9 mouse cellular contexts compared by ENCODE assay signal in the genomic region with DNA sequence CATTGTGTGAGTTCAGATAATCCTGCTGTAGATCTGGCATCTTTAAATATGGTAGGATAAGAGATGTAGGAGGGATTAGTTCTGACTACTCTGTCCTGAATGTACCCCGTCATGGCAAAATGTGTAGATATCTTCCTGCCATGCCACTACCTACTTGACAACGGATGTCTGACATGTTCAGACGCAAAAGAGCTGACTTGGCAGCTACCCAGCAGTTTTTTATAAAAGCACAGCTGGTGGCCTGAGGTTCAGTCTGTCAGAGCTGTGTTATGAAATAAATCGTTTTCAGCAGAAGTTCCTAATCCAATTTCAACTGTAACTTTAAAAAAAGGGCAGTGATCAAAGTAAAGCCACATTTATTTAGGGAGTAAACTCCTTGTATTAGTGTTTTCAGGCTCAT.
DNase-seq lines count a peak whose midpoint lies in the region; TF ChIP-seq lines count a peak whose summit lies in the region.
"Had no signal": no experiment of that assay in that cellular context is flagged by ENCODE, and none has a peak within 500 bp of the region (broad histone marks: within the 10 kb centered on the region; RNA-seq: fewer than 3 reads in every experiment).

No protein-coding gene starts in this region.

- TF ChIP-seq EP300 in heart, adult 2 months (IDR thresholded peaks at IDR 0.05; ENCODE audit: insufficient read depth, low read depth, low read length) = 0 out of 2 replicates have a peak, but pooled peaks have one; percentile 54

- no peaks in the 10 kb centered on the region for H3K27me3 ChIP-seq in cerebellum, adult 2 months (ENCODE audit: control insufficient read depth, insufficient read depth, low read length)
- no peaks in the 10 kb centered on the region for H3K27me3 ChIP-seq in spleen, adult 2 months (ENCODE audit: control insufficient read depth, insufficient read depth, low read length)
- H3K27me3 ChIP-seq in heart, adult 2 months (ENCODE audit: control insufficient read depth, insufficient read depth, low read length) = no peaks in the 10 kb centered on the region
- H3K27me3 ChIP-seq: midbrain, embryonic 12.5 days had no signal

- H3K27ac ChIP-seq in cerebellum, adult 2 months (ENCODE audit: insufficient read depth, low read length) = no peak overlapping the region
- no peak overlapping the region for H3K27ac ChIP-seq in spleen, adult 2 months (ENCODE audit: insufficient read depth, low read length)
- H3K27ac ChIP-seq in heart, adult 2 months = peak overlapping the region; percentile 48
- H3K27ac ChIP-seq in left cerebral cortex, adult 2 months = no peak overlapping the region
- H3K27ac ChIP-seq: midbrain, embryonic 12.5 days had no signal

- under 1% methylated on average over 4 of the region's 4 CpGs for WGBS in cerebellum, adult 2 months
- WGBS in spleen, adult 2 months = 4% methylated on average over 4 of the region's 4 CpGs
- WGBS in heart, adult 2 months = 2% methylated on average over 4 of the region's 4 CpGs

- H3K36me3 ChIP-seq in spleen, adult 2 months (ENCODE audit: control insufficient read depth, insufficient read depth, low read length) = no peaks in the 10 kb centered on the region
- peaks cover 45% of the 10 kb centered on the region for H3K36me3 ChIP-seq in heart, adult 2 months (ENCODE audit: control insufficient read depth, insufficient read depth, low read length)
- H3K36me3 ChIP-seq: midbrain, embryonic 12.5 days had no signal

- DNase-seq in cerebellum, adult 2 months = peak; percentile 40 to 55
- no peak for DNase-seq in cerebellum, postnatal 36 days
- peak; percentile 41 to 42 for DNase-seq in spleen, adult 2 months (ENCODE audit: low read depth in 1 of 2, low spot score in 2 of 2)
- DNase-seq in spleen, adult 12 weeks (ENCODE audit: low spot score) = no peak
- peak; percentile 45 to 65 for DNase-seq in heart, adult 2 months
- DNase-seq in kidney, postnatal 36 days = peak; percentile 71 to 73
- DNase-seq in thymus, adult 18-20 months = peak; percentile 13 to 51
- no peak for DNase-seq in left cerebral cortex, adult 2 months (ENCODE audit: extremely low spot score in 1 of 2, low spot score in 2 of 2)

- H3K4me3 ChIP-seq in cerebellum, adult 2 months (replicated peaks; ENCODE audit: insufficient read depth, low read depth, low read length) = no peak overlapping the region
- no peak overlapping the region for H3K4me3 ChIP-seq in spleen, adult 2 months (ENCODE audit: extremely low read depth, insufficient read depth, insufficient read length)
- H3K4me3 ChIP-seq in heart, adult 2 months = no peak overlapping the region
- H3K4me3 ChIP-seq in left cerebral cortex, adult 2 months = no peak overlapping the region
- H3K4me3 ChIP-seq: midbrain, embryonic 12.5 days had no signal

- intact Hi-C loops in heart, adult 2 months (cut with DNase I) = no loop called here
- intact Hi-C loops in left cerebral cortex, adult 2 months (cut with DNase I) = no loop called here

- TF ChIP-seq CTCF in cerebellum, adult 2 months (IDR thresholded peaks at IDR 0.05; ENCODE audit: borderline replicate concordance, insufficient read depth, low read depth, low read length) = no peak
- TF ChIP-seq CTCF in spleen, adult 2 months (IDR thresholded peaks at IDR 0.05; ENCODE audit: extremely low read depth, insufficient read depth, insufficient read length, insufficient replicate concordance) = no peak
- TF ChIP-seq CTCF in heart, adult 2 months (IDR thresholded peaks at IDR 0.05) = no peak
- no peak for TF ChIP-seq CTCF in left cerebral cortex, adult 2 months (IDR thresholded peaks at IDR 0.05)

- H3K4me1 ChIP-seq in cerebellum, adult 2 months (ENCODE audit: control insufficient read depth, insufficient read depth, low read length) = peaks cover 5% of the 10 kb centered on the region; the same call in 1 of the 2 replicates
- peaks cover 3% of the 10 kb centered on the region for H3K4me1 ChIP-seq in spleen, adult 2 months (ENCODE audit: control insufficient read depth, insufficient read depth, insufficient read length)
- H3K4me1 ChIP-seq in heart, adult 2 months (ENCODE audit: control insufficient read depth, insufficient read depth, low read length) = peaks cover 15% of the 10 kb centered on the region

- peaks cover 14% of the 10 kb centered on the region for H3K79me2 ChIP-seq in heart, adult 2 months (replicated peaks; ENCODE audit: control insufficient read depth, insufficient read depth, low read length)

- H3K9ac ChIP-seq in heart, adult 2 months (ENCODE audit: low read depth, low read length) = no peak overlapping the region
- H3K9ac ChIP-seq: midbrain, embryonic 12.5 days had no signal

- TF ChIP-seq POLR2A in cerebellum, adult 2 months (IDR thresholded peaks at IDR 0.05; ENCODE audit: borderline replicate concordance, insufficient read depth, low read length) = no peak
- TF ChIP-seq POLR2A in spleen, adult 2 months (IDR thresholded peaks at IDR 0.05; ENCODE audit: low read depth, low read length) = no peak
- TF ChIP-seq POLR2A in heart, adult 2 months (IDR thresholded peaks at IDR 0.05; ENCODE audit: insufficient read depth, low read depth, low read length) = no peak

Comparison
In these comparisons a context has a peak if more than half of its experiments do, and no peak if none do; other contexts are left out.
1. DNase-seq: peak in cerebellum, adult 2 months (2 of 2), spleen, adult 2 months (2 of 2), heart, adult 2 months (2 of 2), kidney, postnatal 36 days (2 of 2) and thymus, adult 18-20 months (2 of 2); none in cerebellum, postnatal 36 days (0 of 2), spleen, adult 12 weeks (single experiment) and left cerebral cortex, adult 2 months (0 of 2).